Mouse (Mus musculus) liver, postnatal 0 days (tissue): ENCODE results near the gene Gm17364. TPM values are rescaled to one million over a fixed set of nuclear protein-coding genes. Genes with fewer than 3 reads are reported as not detected.
"Not testable (repeated sequence)": the region's sequence is repeated elsewhere in the genome, so short reads cannot be mapped to it uniquely, and the experiment has no call there.

Experiments
- ATAC-seq: fragments of 200-750 bp; cut with Nextera tagmentation; 2 replicates; pipeline ENCODE4 v1.8.0; 2017; ENCODE audit warnings: mild to moderate bottlenecking, moderate library complexity
- DNase-seq: peaks from one replicate; pipeline ENCODE4 v3.0.0-alpha.2; 2016
- H3K27ac ChIP-seq: fragments of 300-500 bp; sonication (generic); 2 replicates; pipeline ENCODE4 v1.5.1; 2014; ENCODE audit warnings: antibody characterized with exemption, moderate library complexity, mild to moderate bottlenecking, low read depth
- H3K27me3 ChIP-seq: fragments of 300-500 bp; sonication (generic); 2 replicates; pipeline ENCODE4 v1.6.1; 2014; ENCODE audit warnings: low read length, control low read depth, mixed read lengths; ENCODE audit not compliant: insufficient read depth
- H3K36me3 ChIP-seq: fragments of 300-500 bp; sonication (generic); replicated peaks from 2 replicates; pipeline ENCODE4 v1.6.1; 2014; ENCODE audit warnings: mild to moderate bottlenecking, control low read depth, low read length, moderate library complexity, mixed read lengths; ENCODE audit not compliant: insufficient read depth
- H3K4me1 ChIP-seq: fragments of 300-500 bp; sonication (generic); 2 replicates; pipeline ENCODE4 v1.6.1; 2014; ENCODE audit warnings: antibody characterized with exemption, mild to moderate bottlenecking, control low read depth; ENCODE audit not compliant: insufficient read depth
- H3K4me2 ChIP-seq: fragments of 300-500 bp; sonication (generic); 2 replicates; pipeline ENCODE4 v1.6.1; 2014; ENCODE audit warnings: low read depth, mild to moderate bottlenecking, low read length, moderate library complexity, mixed read lengths
- H3K4me3 ChIP-seq: fragments of 300-500 bp; sonication (generic); 2 replicates; pipeline ENCODE4 v1.5.1; 2014; ENCODE audit warnings: low read depth, low read length
- H3K9ac ChIP-seq: fragments of 300-500 bp; sonication (generic); replicated peaks from 2 replicates; pipeline ENCODE4 v1.6.1; 2014; ENCODE audit warnings: mild to moderate bottlenecking, moderate library complexity
- H3K9me3 ChIP-seq: fragments of 300-500 bp; sonication (generic); 2 replicates; pipeline ENCODE4 v1.6.1; 2016; ENCODE audit warnings: mild to moderate bottlenecking, control low read depth, low read length, mixed read lengths
- CTCF ChIP-seq: sonication (generic); IDR thresholded peaks from 2 replicates; pipeline ENCODE4 v1.5.1; 2016; ENCODE audit warnings: antibody characterized with exemption, low read depth
- EP300 ChIP-seq: IDR thresholded peaks from 2 replicates; pipeline ENCODE4 v1.6.1; 2016; ENCODE audit warnings: antibody characterized with exemption, low read depth, mild to moderate bottlenecking
- WGBS: fragments of 180-500 bp; shearing (Covaris S2); extraction: QIAGEN DNeasy Blood & Tissue Kit; methylation state at CpG from one replicate; pipeline ENCODE4 v1.1.7; 2014; ENCODE audit not compliant: insufficient replicate concordance; 5-methylcytosine and 5-hydroxymethylcytosine counted together
- polyA plus RNA-seq: library from polyadenylated mRNA; unstranded; fragments of >200 nt; fragmentation: Nextera tagmentation; extraction: Ambion mirVana; gene quantifications from 2 replicates; pipeline ENCODE4 v1.2.1, GENCODE M21; 2015

The Gm17364 gene
- polyA plus RNA-seq, 1 experiment from 2014 or later, result not detected

DNA sequence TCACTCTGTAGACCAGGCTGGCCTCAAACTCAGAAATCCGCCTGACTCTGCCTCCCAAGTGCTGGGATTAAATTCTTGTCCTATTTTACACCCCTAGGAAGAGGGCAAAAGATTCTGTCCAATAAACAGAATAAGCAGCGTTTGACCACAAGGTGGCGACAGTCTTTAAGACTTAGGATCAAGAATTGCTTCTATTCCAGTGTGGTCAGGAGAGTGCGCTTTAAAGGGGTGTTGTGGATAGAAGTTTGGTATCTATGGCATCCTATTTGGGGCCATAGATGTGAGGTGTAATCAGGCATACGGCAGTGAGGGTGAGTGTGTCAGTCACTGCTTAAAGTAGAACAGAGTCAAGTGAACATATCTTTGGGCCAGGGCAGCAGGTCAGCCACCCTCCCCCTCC, 9.5 kb upstream of the Gm17364 start:
- Histone ChIP-seq H3K9me3 (no peaks in the 10 kb centered on the region), H3K36me3 (no peaks in the 10 kb centered on the region), H3K4me3 (no peak overlapping the region), H3K4me2 (no peak overlapping the region), H3K4me1 (no peaks in the 10 kb centered on the region), H3K27ac (no peak overlapping the region), H3K9ac (no peak overlapping the region), H3K27me3 (no peaks in the 10 kb centered on the region)
- 19% methylated on average over 5 of the region's 5 CpGs for WGBS
- peak; percentile 73 for DNase-seq
- peak; percentile 90 for TF ChIP-seq CTCF
- no peak for TF ChIP-seq EP300
- ATAC-seq, result no peak

DNA sequence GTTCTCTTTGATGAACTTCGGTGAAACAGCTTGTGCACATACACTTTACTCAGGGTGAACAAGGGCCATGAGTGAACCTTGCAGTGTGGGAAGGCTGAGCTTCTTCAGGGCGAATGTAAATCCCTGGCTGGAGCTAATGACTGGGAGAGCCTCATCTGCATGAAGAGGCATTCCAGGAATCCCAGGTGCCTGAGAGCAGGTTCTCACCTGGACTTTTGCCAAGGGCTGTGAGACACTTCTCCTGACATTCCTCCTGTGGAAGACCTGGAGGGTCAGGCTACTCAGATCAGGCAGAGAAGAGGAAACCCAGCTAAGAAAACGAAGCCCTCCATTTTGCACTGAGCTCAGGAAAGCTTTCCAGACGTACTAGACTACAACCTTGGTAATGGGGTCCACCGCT, 6.9 kb upstream of the Gm17364 start:
- Histone ChIP-seq H3K4me1 (no peaks in the 10 kb centered on the region), H3K9ac (no peak overlapping the region), H3K36me3 (no peaks in the 10 kb centered on the region), H3K4me3 (no peak overlapping the region), H3K27ac (no peak overlapping the region), H3K9me3 (no peaks in the 10 kb centered on the region), H3K4me2 (no peak overlapping the region), H3K27me3 (no peaks in the 10 kb centered on the region)
- TF ChIP-seq CTCF (no peak), EP300 (no peak)
- ATAC-seq, result no peak
- WGBS, result 56% methylated on average over 5 of the region's 5 CpGs
- no peak for DNase-seq

DNA sequence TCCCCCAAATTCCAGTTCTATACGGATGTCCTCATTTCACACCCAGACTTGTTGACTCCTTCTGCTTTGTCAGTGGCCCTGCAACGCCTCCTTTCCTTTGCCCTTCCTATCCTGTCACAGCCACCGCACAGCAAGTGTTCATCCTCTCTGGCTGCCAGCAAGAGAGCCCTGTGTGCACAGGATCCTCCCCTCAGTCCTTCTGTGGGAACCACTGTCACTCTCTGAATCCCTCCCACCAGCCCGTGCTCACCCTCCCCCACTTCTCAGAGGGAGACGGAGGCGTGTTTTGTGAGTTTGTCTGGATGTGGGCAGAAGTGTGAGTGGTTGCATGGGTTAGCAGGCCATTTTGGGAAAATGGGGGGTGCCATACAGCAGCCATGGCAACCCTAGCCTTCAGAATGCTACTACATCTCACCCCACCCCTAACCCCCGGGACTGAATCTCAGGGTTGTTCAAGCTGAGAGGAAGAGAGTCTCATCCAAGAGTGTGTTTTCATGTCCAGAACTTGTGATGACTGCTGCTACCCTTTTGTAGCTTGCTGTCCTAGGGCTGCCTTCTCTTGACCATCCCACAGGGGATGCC, 5.9 kb downstream of the Gm17364 start:
- ATAC-seq, result no peak

DNA sequence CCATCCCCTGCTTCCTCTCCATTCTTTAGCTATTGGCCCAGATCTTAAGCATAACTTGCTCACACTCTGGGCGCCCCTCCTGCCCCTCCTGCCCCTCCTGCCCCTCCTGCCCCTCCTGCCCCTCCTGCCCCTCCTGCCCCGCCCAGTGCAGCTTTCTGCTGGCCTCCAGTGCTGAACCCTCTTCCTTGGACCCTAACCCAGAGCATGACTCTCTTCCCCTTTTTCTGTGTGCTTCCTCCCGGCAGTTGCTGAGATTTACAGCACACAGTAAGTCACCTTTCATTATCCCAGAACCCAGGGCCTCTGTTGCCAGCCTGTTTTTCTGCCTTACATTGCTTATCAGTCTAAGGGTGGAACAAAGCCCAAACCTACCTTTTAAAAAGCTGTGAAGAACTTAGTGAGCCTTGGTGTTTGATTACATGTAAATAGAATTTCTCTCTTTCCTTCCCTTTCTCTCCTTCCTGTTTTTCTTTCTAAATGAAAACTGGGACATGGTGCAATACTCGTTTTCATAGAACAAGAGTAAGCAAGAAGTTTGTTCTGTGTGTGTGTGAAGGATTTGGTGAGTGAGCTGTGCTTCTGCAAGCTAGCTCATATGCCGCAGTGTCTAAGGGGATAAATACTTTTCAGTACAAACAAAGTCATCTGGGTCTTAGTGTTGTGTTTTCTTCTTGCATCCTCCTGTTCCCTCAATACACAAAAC, 10.3 kb downstream of the Gm17364 start:
- DNase-seq (no peak), ATAC-seq (no peak)
- H3K9me3 ChIP-seq, result no peaks in the 10 kb centered on the region
- no peak overlapping the region for H3K4me3 ChIP-seq
- no peaks in the 10 kb centered on the region for H3K27me3 ChIP-seq
- 55% methylated on average over 5 of the region's 5 CpGs for WGBS
- no peak overlapping the region for H3K4me2 ChIP-seq
- H3K27ac ChIP-seq, result 0 out of 2 replicates have a peak overlapping the region, but pooled peaks have one; percentile 35
- no peaks in the 10 kb centered on the region for H3K4me1 ChIP-seq
- TF ChIP-seq CTCF, result no peak
- TF ChIP-seq EP300, result no peak
- H3K36me3 ChIP-seq, result no peaks in the 10 kb centered on the region
- no peak overlapping the region for H3K9ac ChIP-seq

More for the DNA sequence above, 5.9 kb downstream of the Gm17364 start:
- no peak overlapping the region for H3K4me3 ChIP-seq
- no peaks in the 10 kb centered on the region for H3K36me3 ChIP-seq
- H3K9ac ChIP-seq, result no peak overlapping the region
- no peaks in the 10 kb centered on the region for H3K27me3 ChIP-seq
- no peak overlapping the region for H3K27ac ChIP-seq
- H3K4me2 ChIP-seq, result no peak overlapping the region
- 48% methylated on average over 7 of the region's 7 CpGs for WGBS
- no peaks in the 10 kb centered on the region for H3K4me1 ChIP-seq
- no peaks in the 10 kb centered on the region for H3K9me3 ChIP-seq
- TF ChIP-seq EP300, result no peak
- no peak for TF ChIP-seq CTCF
- no peak for DNase-seq

DNA sequence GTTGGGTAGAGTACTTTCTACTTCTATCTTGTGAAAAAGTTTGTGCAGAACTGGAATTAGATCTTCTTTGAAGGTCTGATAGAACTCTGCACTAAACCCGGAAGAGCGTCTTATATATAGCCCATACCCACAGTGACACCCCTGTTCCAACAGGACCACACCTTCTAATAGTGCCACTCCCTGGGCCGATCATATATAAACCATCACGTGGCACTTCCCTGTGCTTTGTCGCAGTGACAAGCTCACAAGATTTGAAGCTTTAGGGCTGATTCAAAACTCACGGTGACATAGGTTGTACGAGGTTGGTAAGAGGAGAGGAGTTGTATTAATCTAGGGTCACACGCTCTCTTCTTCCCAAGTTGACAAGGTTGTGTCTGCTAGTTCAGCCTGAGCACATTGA, 12.2 kb downstream of the Gm17364 start:
- not testable (repeated sequence) for DNase-seq, H3K9me3 ChIP-seq, ATAC-seq, H3K27me3 ChIP-seq, H3K9ac ChIP-seq, H3K36me3 ChIP-seq, H3K4me2 ChIP-seq, H3K4me1 ChIP-seq, H3K27ac ChIP-seq, H3K4me3 ChIP-seq
- WGBS, result 83% methylated on average over 8 of the region's 8 CpGs

DNA sequence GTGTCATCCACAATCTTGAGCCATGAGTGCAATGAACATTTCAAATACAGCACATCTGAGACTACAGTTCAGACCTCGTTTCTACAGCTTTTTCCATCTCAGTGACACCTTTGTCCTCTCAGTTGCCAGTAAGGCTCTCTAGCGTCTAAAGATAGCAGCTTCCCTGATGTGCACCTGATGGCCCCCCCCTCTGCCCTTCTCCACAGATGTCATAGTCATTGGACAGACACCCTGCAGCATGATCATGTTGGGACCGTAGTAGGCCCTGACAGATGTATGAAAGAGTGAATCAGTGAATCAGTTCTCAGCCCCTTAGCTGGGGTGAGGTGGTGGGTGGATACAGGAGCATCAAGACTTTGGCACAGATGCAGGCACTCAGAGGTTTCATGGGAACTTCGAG, 15.9 kb downstream of the Gm17364 start:
- DNase-seq, result no peak
- ATAC-seq, result no peak
- WGBS, result 71% methylated on average over 4 of the region's 4 CpGs
- Histone ChIP-seq H3K36me3 (no peaks in the 10 kb centered on the region), H3K4me2 (no peak overlapping the region), H3K27ac (no peak overlapping the region), H3K27me3 (no peaks in the 10 kb centered on the region), H3K4me1 (no peaks in the 10 kb centered on the region), H3K9ac (no peak overlapping the region), H3K9me3 (no peaks in the 10 kb centered on the region), H3K4me3 (no peak overlapping the region)
- TF ChIP-seq EP300 (no peak), CTCF (no peak)
